Mouse (Mus musculus): ENCODE data around the gene Tor4a.

DNA sequence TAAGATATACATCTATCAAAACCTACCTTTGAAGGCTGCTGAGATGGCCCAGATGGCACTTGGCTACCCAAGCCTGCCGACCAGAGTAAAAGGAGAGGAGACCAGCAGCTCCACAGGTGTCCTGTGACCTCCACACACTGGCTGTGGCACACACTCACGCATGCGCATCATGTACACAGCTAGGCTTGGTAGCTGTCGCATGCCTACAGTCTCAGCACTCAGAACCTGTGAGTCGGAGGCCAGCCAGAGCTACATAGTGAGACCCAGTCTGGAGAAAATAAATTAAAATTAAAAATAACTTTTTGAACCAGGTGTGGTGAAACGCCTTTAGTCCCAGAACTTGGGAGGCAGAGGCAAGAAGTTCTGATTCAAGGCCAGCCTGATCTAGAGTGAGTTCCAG is 8.8 kb downstream of the Tor4a start:
- TF ChIP-seq CTCF (IDR thresholded peaks at IDR 0.05; ENCODE audit: insufficient read depth, low read length) (no peak), POLR2A (IDR thresholded peaks at IDR 0.05; ENCODE audit: borderline replicate concordance, extremely low read depth, low read depth, low read length) (no peak)
